Mouse (Mus musculus) myocyte (in vitro differentiated cells): ENCODE data around the gene A630076J17Rik.

Source experiments
- CEBPB ChIP-seq: IDR thresholded peaks from 2 replicates; pipeline ENCODE4 v1.6.1; 2011; ENCODE audit warnings: mild to moderate bottlenecking, moderate library complexity; ENCODE audit not compliant: poor library complexity, insufficient read depth, severe bottlenecking
- E2F4 ChIP-seq: IDR thresholded peaks from one replicate; pipeline ENCODE4 v1.6.1; 2011; ENCODE audit warnings: mild to moderate bottlenecking, control low read depth, moderate library complexity; ENCODE audit not compliant: insufficient read depth
- MAX ChIP-seq: IDR thresholded peaks from one replicate; pipeline ENCODE4 v1.6.1; 2011; ENCODE audit warnings: low read depth, mild to moderate bottlenecking, control low read depth
- MYOD1 ChIP-seq, 3 experiments: IDR thresholded peaks; one replicate each; pipeline ENCODE4 v1.6.1; 2011; ENCODE audit warnings: control low read depth in 2 of 3, low read depth in 2 of 3, mild to moderate bottlenecking in 2 of 3, moderate library complexity in 1 of 3; ENCODE audit not compliant: insufficient read length in 2 of 3, control insufficient read depth in 1 of 3
- MYOG ChIP-seq, 3 experiments: IDR thresholded peaks; one replicate each; pipeline ENCODE4 v1.6.1; 2011; ENCODE audit warnings: control low read depth in 2 of 3, low read depth in 2 of 3, mild to moderate bottlenecking in 2 of 3; ENCODE audit not compliant: insufficient read length in 2 of 3, control insufficient read depth in 1 of 3, insufficient read depth in 1 of 3
- POLR2A ChIP-seq: IDR thresholded peaks from one replicate; pipeline ENCODE4 v1.6.1; 2011; ENCODE audit warnings: low read depth, mild to moderate bottlenecking, control low read depth, moderate library complexity; ENCODE audit not compliant: insufficient read length
- POLR2AphosphoS2 ChIP-seq: IDR thresholded peaks from one replicate; pipeline ENCODE4 v1.6.1; 2011; ENCODE audit warnings: low read depth, control low read depth; ENCODE audit not compliant: insufficient read length
- REST ChIP-seq: IDR thresholded peaks from one replicate; pipeline ENCODE4 v1.6.1; 2011; ENCODE audit warnings: mild to moderate bottlenecking, control low read depth, moderate library complexity; ENCODE audit not compliant: insufficient read depth, insufficient read length
- SRF ChIP-seq: IDR thresholded peaks from one replicate; pipeline ENCODE4 v1.6.1; 2011; ENCODE audit warnings: low read depth; ENCODE audit not compliant: control insufficient read depth, insufficient read length
- TCF12 ChIP-seq: IDR thresholded peaks from one replicate; pipeline ENCODE4 v1.6.1; 2011; ENCODE audit warnings: mild to moderate bottlenecking, control low read depth; ENCODE audit not compliant: poor library complexity, insufficient read depth, severe bottlenecking
- TCF3 ChIP-seq: IDR thresholded peaks from one replicate; pipeline ENCODE4 v1.6.1; 2011; ENCODE audit warnings: low read depth, control low read depth; ENCODE audit not compliant: insufficient read length
- USF1 ChIP-seq: IDR thresholded peaks from one replicate; pipeline ENCODE4 v1.6.1; 2011; ENCODE audit warnings: low read depth, mild to moderate bottlenecking, control low read depth, moderate library complexity

- no peak for TF ChIP-seq USF1
- TF ChIP-seq POLR2A = no peak
- no peak for TF ChIP-seq POLR2AphosphoS2
- TF ChIP-seq MAX = no peak
- no peak for TF ChIP-seq E2F4
- no peak for TF ChIP-seq TCF12
- TF ChIP-seq MYOG (IDR thresholded peaks at IDR 0.05; ENCODE audit: control insufficient read depth in 1 of 3, insufficient read depth in 1 of 3, insufficient read length in 2 of 3, low read depth in 2 of 3) = no peak
- no peak for TF ChIP-seq CEBPB
- TF ChIP-seq REST = no peak
- TF ChIP-seq MYOD1 (IDR thresholded peaks at IDR 0.05; ENCODE audit: control insufficient read depth in 1 of 3, insufficient read length in 2 of 3, low read depth in 2 of 3) = no peak
- TF ChIP-seq SRF = no peak
- no peak for TF ChIP-seq TCF3
These were observed 25.2 kb upstream of the A630076J17Rik start for GRCm38 (mm10) chr3:107205170-107205569.
